Mouse (Mus musculus): ENCODE measurements at regions not wholly inside any gene's neighbourhood (a gene's known extent, or its start where the extent isn't known, plus 50 kb on each side); places are given as distances from the start of the nearest gene placed in this dataset.

- Histone ChIP-seq H3K9me3 (no peaks in the 10 kb centered on the region), H3K27me3 (replicated peaks) (no peaks in the 10 kb centered on the region), H3K36me3 (no peaks in the 10 kb centered on the region), H3K4me3 (replicated peaks) (no peak overlapping the region), H3K4me1 (replicated peaks) (no peaks in the 10 kb centered on the region), H3K27ac (no peak overlapping the region), H3K9ac (no peak overlapping the region), H3K4me2 (replicated peaks) (no peak overlapping the region)
- WGBS = 63% methylated on average over 5 of the region's 5 CpGs
- no peak for ATAC-seq
Observed at GRCm38 (mm10) chr12:16140511-16141110, 323.9 kb upstream of the Trib2 start.

GRCm38 (mm10) chr12:16139152-16139551, 322.4 kb upstream of the Trib2 start:
- WGBS = 71% methylated on average over 4 of the region's 4 CpGs
- no peak overlapping the region for H3K4me3 ChIP-seq (replicated peaks)
- H3K4me1 ChIP-seq (replicated peaks) = no peaks in the 10 kb centered on the region
- H3K27me3 ChIP-seq (replicated peaks) = no peaks in the 10 kb centered on the region
- no peaks in the 10 kb centered on the region for H3K36me3 ChIP-seq
- no peak overlapping the region for H3K4me2 ChIP-seq (replicated peaks)
- no peak overlapping the region for H3K9ac ChIP-seq
- no peak for ATAC-seq
- H3K27ac ChIP-seq = no peak overlapping the region
- no peaks in the 10 kb centered on the region for H3K9me3 ChIP-seq

- Histone ChIP-seq H3K36me3 (no peaks in the 10 kb centered on the region), H3K4me3 (replicated peaks) (no peak overlapping the region), H3K9ac (no peak overlapping the region), H3K9me3 (no peaks in the 10 kb centered on the region), H3K27me3 (replicated peaks) (no peaks in the 10 kb centered on the region), H3K4me1 (replicated peaks) (no peaks in the 10 kb centered on the region), H3K4me2 (replicated peaks) (no peak overlapping the region), H3K27ac (no peak overlapping the region)
- 88% methylated on average over 3 of the region's 3 CpGs for WGBS
- ATAC-seq = no peak
Observed at GRCm38 (mm10) chr12:16137801-16138200, 321.1 kb upstream of the Trib2 start.

- Histone ChIP-seq H3K27me3 (replicated peaks) (no peaks in the 10 kb centered on the region), H3K9me3 (no peaks in the 10 kb centered on the region), H3K4me3 (replicated peaks) (no peak overlapping the region), H3K36me3 (no peaks in the 10 kb centered on the region), H3K9ac (no peak overlapping the region), H3K4me1 (replicated peaks) (no peaks in the 10 kb centered on the region), H3K27ac (no peak overlapping the region), H3K4me2 (replicated peaks) (no peak overlapping the region)
- no peak for ATAC-seq
- WGBS = 24% methylated on average over 5 of the region's 5 CpGs
Observed at GRCm38 (mm10) chr12:16136214-16136671, 319.5 kb upstream of the Trib2 start.

- no peak overlapping the region for H3K4me3 ChIP-seq (replicated peaks)
- no peaks in the 10 kb centered on the region for H3K36me3 ChIP-seq
- H3K9me3 ChIP-seq = no peaks in the 10 kb centered on the region
- H3K4me2 ChIP-seq (replicated peaks) = no peak overlapping the region
- no peak overlapping the region for H3K9ac ChIP-seq
- ATAC-seq = no peak
- 69% methylated on average over 4 of the region's 4 CpGs for WGBS
- no peaks in the 10 kb centered on the region for H3K27me3 ChIP-seq (replicated peaks)
- no peak overlapping the region for H3K27ac ChIP-seq
- H3K4me1 ChIP-seq (replicated peaks) = no peaks in the 10 kb centered on the region
Observed at GRCm38 (mm10) chr12:16135602-16136213, 319.0 kb upstream of the Trib2 start.

- no peak overlapping the region for H3K27ac ChIP-seq
- no peak overlapping the region for H3K4me2 ChIP-seq (replicated peaks)
Observed at GRCm38 (mm10) chr12:16134446-16134845, 317.7 kb upstream of the Trib2 start.

GRCm38 (mm10) chr12:16133253-16133652, 316.5 kb upstream of the Trib2 start:
- Histone ChIP-seq H3K36me3 (no peaks in the 10 kb centered on the region), H3K27ac (no peak overlapping the region), H3K4me1 (replicated peaks) (no peaks in the 10 kb centered on the region), H3K9ac (no peak overlapping the region), H3K27me3 (replicated peaks) (no peaks in the 10 kb centered on the region), H3K4me3 (replicated peaks) (no peak overlapping the region), H3K9me3 (no peaks in the 10 kb centered on the region), H3K4me2 (replicated peaks) (no peak overlapping the region)
- WGBS = 73% methylated on average over 3 of the region's 3 CpGs
- no peak for ATAC-seq

More at GRCm38 (mm10) chr12:16134446-16134845, 317.7 kb upstream of the Trib2 start:
- no peaks in the 10 kb centered on the region for H3K4me1 ChIP-seq (replicated peaks)
- H3K36me3 ChIP-seq = no peaks in the 10 kb centered on the region
- no peaks in the 10 kb centered on the region for H3K27me3 ChIP-seq (replicated peaks)
- ATAC-seq = no peak
- H3K9me3 ChIP-seq = no peaks in the 10 kb centered on the region
- no peak overlapping the region for H3K4me3 ChIP-seq (replicated peaks)
- no peak overlapping the region for H3K9ac ChIP-seq
- WGBS = 66% methylated on average over 3 of the region's 3 CpGs

- Histone ChIP-seq H3K4me1 (replicated peaks) (no peaks in the 10 kb centered on the region), H3K36me3 (no peaks in the 10 kb centered on the region), H3K27me3 (replicated peaks) (no peaks in the 10 kb centered on the region), H3K9ac (no peak overlapping the region), H3K27ac (no peak overlapping the region), H3K4me3 (replicated peaks) (no peak overlapping the region), H3K9me3 (no peaks in the 10 kb centered on the region), H3K4me2 (replicated peaks) (no peak overlapping the region)
- 77% methylated on average over 1 of the region's 1 CpGs for WGBS
- no peak for ATAC-seq
Observed at GRCm38 (mm10) chr12:16131740-16132077, 315.0 kb upstream of the Trib2 start.

GRCm38 (mm10) chr12:16131028-16131739, 314.5 kb upstream of the Trib2 start:
- WGBS = 48% methylated on average over 2 of the region's 2 CpGs
- Histone ChIP-seq H3K27me3 (replicated peaks) (no peaks in the 10 kb centered on the region), H3K36me3 (no peaks in the 10 kb centered on the region), H3K4me2 (replicated peaks) (no peak overlapping the region), H3K9me3 (no peaks in the 10 kb centered on the region), H3K4me3 (replicated peaks) (no peak overlapping the region), H3K4me1 (replicated peaks) (no peaks in the 10 kb centered on the region), H3K27ac (no peak overlapping the region), H3K9ac (no peak overlapping the region)
- ATAC-seq = no peak

GRCm38 (mm10) chr12:16130605-16131004, 313.9 kb upstream of the Trib2 start:
- H3K36me3 ChIP-seq = no peaks in the 10 kb centered on the region
- no peaks in the 10 kb centered on the region for H3K27me3 ChIP-seq (replicated peaks)
- no peaks in the 10 kb centered on the region for H3K9me3 ChIP-seq
- no peak overlapping the region for H3K27ac ChIP-seq
- WGBS = 50% methylated on average over 1 of the region's 1 CpGs
- H3K4me1 ChIP-seq (replicated peaks) = no peaks in the 10 kb centered on the region
- ATAC-seq = no peak
- no peak overlapping the region for H3K4me3 ChIP-seq (replicated peaks)
- H3K4me2 ChIP-seq (replicated peaks) = no peak overlapping the region
- no peak overlapping the region for H3K9ac ChIP-seq

- 93% methylated on average over 3 of the region's 3 CpGs for WGBS
- Histone ChIP-seq H3K4me3 (replicated peaks) (no peak overlapping the region), H3K9ac (no peak overlapping the region), H3K27ac (no peak overlapping the region), H3K9me3 (no peaks in the 10 kb centered on the region), H3K27me3 (replicated peaks) (no peaks in the 10 kb centered on the region), H3K36me3 (no peaks in the 10 kb centered on the region), H3K4me1 (replicated peaks) (no peaks in the 10 kb centered on the region), H3K4me2 (replicated peaks) (no peak overlapping the region)
- no peak for ATAC-seq
Observed at GRCm38 (mm10) chr12:16129923-16130322, 313.2 kb upstream of the Trib2 start.

- no peaks in the 10 kb centered on the region for H3K9me3 ChIP-seq
- WGBS = 76% methylated on average over 3 of the region's 3 CpGs
- no peak overlapping the region for H3K9ac ChIP-seq
- H3K4me3 ChIP-seq (replicated peaks) = no peak overlapping the region
- H3K27ac ChIP-seq = no peak overlapping the region
- no peaks in the 10 kb centered on the region for H3K36me3 ChIP-seq
- H3K4me1 ChIP-seq (replicated peaks) = no peaks in the 10 kb centered on the region
- H3K4me2 ChIP-seq (replicated peaks) = no peak overlapping the region
- ATAC-seq = no peak
- H3K27me3 ChIP-seq (replicated peaks) = no peaks in the 10 kb centered on the region
Observed at GRCm38 (mm10) chr12:16129243-16129642, 312.5 kb upstream of the Trib2 start.

GRCm38 (mm10) chr12:16124906-16125305, 308.2 kb upstream of the Trib2 start:
- Histone ChIP-seq H3K9me3 (no peaks in the 10 kb centered on the region), H3K27ac (no peak overlapping the region), H3K9ac (no peak overlapping the region), H3K4me1 (replicated peaks) (no peaks in the 10 kb centered on the region), H3K4me3 (replicated peaks) (no peak overlapping the region), H3K4me2 (replicated peaks) (no peak overlapping the region), H3K36me3 (no peaks in the 10 kb centered on the region), H3K27me3 (replicated peaks) (no peaks in the 10 kb centered on the region)
- no peak for ATAC-seq
- 78% methylated on average over 2 of the region's 2 CpGs for WGBS
